Mouse (Mus musculus) liver (tissue): ENCODE results near the gene Ubr2.

Source experiments
- DNase-seq: peaks from one replicate; pipeline ENCODE4 v3.0.0-alpha.2; 2020; ENCODE audit warnings: mixed read lengths

Ubr2 gene

DNA sequence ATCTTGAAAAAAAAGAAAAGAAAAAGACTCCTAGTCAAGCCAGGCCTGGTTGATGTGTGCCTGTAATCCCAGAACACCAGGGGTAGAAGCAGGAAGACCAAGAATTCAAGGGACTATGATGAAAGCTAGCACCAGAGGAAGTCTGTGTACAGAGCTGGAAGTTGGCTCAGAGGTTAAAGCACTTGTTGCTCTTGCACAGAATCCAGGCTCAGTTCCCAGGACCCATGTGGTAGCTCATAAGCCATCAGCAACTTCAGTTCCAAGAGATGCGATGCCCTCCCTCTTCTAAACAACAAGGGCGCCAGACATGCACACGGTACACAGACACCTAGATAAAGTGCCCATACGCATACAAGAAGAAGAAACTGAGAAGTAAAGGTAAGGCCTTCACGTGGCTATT, 8.0 kb downstream of the Ubr2 start:
- DNase-seq: no peak

DNA sequence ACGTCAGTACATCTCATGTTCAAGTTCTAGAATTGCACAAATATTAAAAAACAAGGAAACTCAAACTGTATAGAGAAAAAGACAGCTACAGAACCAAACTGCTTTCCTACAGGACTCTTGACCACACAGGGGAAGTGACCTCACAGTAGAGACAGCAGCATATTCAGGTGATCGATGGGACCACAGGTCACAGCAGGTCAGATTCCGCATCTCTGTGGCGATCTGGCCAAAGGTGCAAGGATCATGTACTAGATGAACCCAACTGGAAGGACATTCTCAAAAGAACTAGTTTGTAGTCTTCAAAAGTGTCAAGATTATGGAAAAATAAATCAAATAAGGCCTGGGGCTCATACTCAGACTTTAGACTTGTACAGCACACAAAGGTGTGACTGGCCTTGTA, 11.5 kb downstream of the Ubr2 start:
- no peak for DNase-seq

DNA sequence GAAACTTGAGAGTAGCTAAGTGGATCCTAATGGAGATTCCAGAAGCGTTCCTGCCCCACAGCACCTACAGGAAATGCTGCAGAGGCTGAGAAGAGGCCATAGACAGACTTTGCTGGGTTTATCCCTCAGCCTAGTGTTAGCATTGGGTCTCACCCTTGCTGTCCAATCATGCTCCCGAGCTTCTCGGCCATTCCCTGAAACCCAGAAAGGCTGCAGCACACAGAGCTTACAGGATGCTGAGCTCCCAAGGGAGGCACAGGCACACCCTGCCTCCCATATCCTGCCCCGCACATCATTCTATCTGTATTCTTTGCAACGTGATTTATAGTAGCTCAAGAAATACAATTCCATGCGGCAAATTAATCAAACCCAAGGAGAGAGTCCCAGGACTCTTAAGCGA, 13.9 kb downstream of the Ubr2 start:
- DNase-seq: no peak

DNA sequence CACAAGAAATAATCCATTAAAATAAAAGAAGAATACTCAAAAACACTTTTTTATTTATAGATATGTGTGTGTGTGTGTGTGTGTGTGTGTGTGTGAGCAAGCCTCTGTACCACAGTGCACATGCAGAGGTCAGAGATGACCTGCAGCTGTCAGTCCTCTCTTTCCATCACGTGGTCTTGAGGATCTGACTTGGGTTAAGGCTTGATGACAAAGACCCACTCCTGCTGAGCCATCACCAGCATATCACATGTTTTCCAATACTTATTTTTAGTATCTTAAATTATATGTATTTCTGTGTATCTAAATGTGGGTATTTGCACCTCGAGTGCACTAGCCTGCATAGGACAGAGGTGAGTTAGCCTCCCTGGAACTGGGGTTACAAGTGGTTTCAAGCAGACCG, 14.7 kb downstream of the Ubr2 start:
- no peak for DNase-seq

DNA sequence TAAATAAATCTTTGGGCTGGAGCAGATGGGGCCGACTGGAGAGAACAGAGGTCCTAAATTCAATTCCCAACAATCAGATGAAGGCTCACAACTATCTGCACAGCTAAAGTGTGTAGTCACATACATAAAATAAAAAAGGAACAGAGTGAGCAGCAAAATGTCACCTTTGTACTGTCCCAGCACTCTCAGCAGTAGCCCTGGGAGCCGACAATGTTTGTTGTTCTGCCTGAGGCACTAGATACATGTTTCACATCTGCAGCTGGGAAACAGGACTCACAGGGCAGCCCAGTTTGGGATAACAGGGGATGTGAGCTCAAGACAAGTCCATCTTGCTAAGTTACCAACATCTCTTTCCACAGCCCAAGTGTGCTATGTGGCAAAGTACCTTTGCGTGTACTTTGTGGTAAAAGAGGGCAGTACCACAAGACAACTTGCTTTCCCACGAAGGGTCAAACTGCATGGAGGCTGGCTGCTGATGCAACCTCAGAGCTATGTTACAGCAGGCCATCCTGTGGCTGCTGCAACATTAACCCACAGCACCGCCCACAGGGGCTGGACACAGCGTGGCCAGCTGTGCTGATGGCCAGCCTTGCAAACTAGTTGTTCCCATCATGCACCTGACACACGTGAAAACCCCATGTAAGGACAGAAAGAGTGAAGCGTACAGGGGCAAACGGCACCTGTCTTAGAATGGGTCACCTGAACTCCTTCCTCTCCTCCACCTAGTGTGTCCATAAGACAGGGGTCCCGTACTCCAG, 15.5 kb downstream of the Ubr2 start:
- DNase-seq: peak; percentile 65

DNA sequence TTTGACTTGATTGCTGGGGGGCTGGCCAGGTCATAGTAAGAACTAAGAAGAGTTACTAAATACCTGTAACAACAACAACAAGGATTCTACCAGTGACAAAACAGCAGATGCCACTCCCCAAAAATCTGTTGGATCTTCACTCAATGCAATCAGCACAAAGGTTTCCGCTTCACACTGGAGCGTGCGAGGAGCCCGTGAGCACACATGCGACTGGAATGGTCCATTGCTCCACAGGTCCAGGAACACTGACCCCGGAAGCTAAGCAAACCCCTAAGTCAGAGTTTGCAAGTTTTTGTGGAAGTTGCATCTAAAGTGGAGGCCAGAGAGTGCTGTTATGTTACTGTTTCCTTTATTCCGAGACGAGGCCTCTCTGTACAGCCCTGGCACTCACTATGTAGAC, 16.7 kb downstream of the Ubr2 start:
- DNase-seq: no peak

DNA sequence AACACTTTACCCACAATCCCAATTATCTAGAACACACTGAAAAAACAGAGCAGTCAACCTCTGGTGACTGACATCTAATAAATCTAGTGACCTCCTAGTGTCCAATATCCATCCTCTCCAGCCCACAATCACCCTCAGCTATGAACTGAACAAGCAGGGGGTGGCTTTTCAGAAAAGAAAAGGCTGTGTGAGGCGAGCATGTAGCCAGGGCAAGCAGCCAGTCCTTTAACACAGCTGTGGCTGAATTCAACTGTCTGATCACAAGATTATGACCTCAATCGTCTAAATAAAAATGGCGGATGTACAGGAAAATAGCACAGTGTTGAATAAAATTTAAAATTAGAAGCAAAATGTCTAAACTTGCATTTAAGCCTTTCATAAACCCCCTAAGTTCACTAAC, 22.7 kb downstream of the Ubr2 start:
- no peak for DNase-seq

DNA sequence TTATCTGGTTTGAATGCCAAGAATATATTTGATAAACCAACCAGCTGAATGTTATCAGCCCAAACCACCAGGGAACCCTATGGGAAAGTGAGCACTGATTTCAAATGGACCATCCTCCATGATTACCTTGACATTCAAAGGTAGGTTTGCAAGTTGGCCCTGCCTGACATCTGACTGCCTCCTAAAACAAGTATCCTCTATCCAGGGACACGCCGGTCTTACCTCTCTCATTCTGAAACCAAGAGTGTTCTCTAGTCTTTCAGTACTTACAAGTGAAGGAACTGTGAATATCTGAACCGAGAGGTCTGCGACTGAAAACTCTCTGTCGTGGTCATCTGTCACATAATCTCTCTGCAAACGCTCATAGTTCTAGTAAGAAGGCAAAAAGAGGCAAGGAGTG, 30.3 kb downstream of the Ubr2 start:
- DNase-seq: no peak

DNA sequence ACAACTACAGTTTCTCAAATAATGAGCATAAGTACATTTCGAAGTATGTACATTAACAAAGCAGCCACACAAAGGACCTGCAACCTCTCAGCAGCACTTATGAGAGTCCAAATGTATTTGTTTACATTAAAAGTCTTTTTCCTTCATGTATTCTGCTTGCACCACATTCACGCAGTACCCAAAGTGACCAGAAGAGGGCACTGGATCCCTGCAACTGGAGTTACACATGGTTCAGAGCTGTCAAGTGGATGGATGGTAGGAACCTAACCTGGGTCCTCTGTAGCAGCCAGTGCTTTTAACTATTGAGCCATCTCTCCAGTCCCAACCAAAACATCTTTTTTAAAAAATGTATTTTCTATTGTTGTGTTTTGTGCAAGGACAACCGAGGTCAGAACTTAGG, 35.2 kb downstream of the Ubr2 start:
- peak; percentile 80 for DNase-seq

DNA sequence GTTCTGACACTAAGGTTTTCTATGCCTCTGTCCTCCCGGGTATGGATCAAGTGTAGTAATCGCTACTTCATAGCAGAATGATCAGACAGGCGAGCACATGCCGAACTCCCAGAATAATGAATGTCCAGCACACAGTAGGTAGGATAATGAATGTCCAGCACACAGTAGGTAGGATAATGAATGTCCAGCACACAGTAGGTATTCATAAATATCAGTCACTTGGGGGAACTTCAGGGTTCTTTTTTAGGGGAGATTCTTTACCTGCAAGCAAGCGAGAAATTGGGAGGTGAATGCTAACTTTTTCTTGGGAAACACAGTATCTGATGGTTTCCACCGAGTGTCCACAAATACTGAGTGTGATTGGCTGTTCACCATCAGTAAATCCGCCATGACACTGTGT, 37.8 kb downstream of the Ubr2 start:
- DNase-seq: no peak

DNA sequence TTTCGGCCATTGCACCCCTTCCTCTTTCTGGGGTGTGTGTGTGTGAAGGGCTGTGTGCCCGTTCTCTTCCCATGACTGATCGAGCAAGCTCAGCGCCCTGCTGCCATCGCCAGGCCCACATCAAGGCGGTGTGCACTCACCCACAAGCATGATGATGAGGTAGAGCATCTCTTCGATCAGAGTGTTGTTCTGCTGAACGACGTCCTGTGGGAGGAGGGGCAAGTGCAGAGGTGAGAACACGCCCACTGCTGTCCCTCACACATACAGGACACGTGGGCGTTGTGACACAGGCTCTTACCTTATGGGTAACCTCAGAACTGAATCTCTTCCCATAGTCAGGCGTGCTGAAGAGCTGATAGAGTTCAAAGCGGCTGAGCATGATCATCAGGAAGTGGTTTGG, 43.5 kb downstream of the Ubr2 start:
- no peak for DNase-seq

DNA sequence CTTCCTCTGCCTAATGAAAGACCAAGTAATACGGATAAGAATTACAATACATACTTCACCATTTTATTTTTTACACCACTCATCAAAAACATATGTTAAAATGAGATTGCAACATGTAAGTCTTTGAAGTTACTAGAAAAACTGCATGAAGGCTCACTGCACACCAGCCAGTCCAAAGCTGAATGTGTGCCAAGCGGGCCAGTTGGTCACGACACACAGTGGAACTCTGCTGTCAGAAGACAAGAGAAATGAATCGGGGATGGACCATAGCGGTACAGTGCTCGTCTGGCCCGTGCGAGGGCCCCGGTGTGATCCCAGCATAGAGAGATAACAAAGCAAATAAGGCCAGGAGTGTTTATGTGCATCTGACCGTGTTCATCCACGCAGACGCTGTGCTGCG, 47.2 kb downstream of the Ubr2 start:
- DNase-seq: no peak

DNA sequence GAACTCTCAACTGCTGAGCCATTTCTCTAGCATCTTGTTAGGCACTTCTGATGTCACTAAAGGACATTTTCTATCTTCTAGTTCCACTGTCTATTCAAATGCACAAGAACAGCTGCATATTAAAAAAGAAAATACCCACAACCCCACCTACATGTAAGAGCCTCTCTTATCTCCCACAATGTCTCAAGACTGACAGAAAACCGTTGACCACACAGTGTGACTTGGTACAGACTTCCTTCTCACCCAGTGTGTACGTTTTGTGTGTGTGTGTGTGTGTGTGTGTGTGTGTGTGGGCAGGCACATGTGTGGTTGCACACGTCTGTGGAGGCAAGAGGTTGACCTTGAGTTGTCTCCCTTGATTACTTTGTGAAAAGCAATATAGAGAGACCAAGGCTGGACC, 48.2 kb downstream of the Ubr2 start:
- DNase-seq: no peak

DNA sequence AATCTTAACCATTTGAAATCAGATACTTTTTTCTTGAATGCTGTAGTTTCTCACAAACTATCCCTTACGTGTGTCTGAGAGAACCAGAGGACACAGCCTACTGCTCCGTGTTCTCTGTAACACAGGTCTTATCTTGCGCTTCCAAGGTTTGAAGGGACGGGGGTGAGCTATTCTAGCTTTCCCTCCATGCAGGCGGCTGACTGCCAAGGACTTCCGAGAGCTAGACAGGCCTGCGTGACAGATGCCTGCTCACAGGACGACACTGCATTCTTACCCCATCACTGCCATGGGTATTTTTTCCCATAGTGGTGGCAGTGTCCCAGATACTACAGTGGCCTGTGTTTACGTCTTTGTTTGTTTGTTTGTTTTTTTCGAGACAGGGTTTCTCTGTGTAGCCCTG, 50.1 kb downstream of the Ubr2 start:
- no peak for DNase-seq

DNA sequence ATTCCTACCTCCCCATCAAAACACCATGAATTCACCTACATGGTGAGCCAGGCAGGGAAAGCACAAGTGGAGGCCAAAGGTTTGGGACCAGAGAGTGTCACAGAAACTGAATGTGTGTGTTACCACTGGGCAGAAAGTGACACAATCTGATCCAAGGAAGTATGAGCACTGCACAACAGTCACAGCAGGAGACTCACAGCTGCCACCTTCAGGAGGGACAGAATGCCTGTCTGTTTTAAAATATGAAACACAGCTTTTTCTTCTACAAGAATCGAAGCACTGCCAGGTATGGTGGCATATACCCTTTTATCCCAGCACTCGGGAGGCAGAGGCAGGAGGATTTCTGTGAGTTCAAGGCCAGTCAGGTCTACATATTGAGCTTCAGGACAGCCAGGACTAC, 52.3 kb downstream of the Ubr2 start:
- no peak for DNase-seq

DNA sequence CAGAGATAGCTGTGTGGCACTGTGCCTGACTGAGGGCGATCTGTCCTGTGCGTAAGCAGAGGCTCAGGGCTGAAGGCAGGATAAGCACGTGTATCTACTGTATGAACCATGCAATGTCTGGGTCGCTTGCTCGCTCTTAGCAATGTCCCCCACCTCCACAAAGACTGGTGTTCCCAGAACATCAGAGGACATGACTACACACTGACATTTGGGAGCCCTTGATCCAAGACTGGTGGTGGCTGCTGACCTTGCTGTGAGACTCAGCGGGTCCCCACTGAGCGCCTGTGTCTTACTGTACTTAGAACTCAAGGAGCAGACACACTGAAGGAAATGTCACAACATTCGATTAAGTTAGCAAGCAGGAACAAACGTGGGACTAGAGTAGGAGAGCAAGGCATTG, 64.1 kb downstream of the Ubr2 start:
- DNase-seq: no peak

DNA sequence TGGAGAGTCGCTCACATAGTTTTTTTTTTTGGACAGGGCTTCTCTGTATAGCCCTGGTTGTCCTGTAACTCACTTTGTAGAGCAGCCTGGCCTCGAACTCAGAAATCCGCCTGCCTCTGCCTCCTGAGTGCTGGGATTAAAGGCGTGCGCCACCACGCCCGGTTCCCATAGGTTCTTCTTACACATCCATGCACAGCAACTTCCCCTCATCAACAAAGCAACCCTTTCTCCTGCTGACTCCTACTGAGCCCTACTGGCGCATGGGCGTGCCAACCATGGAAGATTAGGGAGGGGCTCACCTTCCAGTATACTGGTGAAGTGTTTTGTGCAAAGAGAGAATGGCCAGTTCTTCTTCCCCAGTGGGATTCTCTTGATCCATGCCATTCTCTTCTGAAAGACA, 67.9 kb downstream of the Ubr2 start:
- no peak for DNase-seq

DNA sequence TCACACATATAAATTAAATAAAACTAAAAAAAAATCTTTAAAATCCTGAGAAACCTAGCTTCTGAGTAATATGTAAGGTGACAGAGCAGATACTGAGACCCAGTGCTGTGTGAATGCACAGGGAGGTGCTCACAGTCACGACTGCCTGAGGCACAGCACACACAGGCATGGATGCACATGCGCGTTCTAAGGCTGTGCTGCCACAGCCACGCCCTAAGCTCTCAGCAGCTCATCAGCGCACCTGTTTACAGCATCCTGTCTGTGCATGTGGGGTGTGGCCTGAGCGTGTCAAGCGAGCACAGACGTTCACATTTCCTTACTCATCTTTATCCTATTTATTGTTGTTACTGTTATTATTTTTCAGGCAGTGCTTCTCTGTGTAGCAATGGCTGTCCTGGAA, 69.9 kb downstream of the Ubr2 start:
- DNase-seq: no peak

DNA sequence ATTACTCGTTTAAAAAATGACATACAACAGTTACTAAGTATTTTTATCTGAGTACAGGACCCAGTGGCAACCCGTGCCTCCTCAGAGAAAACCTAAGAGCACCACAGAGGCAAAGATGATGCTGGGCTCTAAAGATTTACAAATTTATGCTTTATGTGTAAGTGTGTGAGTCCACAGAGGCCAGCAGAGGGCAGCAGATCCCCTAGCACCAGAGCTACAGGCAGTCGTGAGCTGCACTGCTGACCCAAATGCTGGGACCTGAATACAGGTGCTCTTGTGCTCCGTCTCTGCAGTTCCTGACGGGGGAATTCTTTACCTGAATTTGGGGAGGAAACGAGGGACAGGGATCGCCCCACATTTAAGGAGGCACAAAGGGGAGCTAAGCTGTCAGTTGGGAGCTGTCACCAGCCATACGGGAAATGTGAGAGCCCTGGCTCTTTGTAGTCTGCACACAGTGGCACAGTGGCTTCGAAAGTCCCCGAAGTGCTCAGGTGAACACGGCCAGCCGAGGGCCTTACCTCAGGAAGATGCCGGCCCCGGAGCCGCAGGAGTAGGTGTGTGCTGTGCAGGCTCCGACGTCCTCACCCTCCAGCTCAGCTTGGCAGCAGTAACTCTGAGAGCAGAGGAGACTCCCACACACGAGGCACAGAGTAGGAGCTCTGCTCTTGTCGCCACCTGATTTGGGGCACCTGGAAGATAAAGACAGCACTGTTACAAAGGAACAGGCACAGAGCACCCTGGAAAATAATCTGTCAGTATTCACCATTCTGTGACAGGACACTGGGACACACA, 76.6 kb downstream of the Ubr2 start:
- peak; percentile 65 for DNase-seq

DNA sequence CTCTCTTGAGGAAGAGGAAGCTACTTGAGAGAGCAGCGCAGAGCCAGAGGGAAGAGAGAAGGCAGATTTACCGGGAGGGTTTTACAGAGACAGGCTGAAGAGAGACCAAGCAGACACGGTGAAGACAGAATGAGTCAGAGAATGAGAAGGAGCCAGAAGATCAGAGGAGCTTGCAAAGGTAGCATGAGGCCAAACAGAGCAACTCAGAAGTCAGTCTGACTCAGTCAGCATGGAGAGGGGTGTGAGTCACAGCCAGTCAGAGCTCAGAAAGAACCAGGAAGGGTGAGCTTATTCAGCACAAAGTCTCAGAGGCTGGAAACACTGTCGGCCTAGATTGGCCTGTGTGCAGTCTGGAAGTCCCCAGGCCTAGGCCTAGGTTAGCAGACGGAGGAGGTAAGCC, 77.4 kb downstream of the Ubr2 start:
- DNase-seq: no peak

DNA sequence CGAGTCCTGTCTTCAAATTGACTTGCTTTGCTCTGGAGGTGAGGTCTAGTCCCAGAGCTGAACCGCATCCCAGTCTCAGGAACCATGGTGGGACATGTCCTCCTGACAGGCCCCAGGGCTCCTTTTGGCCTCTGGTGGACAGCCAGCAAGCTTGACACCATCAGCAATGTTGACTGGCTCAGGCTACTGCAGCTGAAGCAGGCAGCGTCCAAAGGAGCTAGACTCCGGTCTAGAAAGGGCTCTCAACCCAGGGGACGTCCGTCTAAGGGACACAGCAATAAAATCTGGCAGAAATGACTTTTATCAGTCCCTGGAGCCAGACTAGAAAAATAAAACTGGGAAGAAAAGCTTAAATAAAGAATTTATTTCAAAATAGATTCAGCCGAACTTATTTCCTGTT, 80.5 kb downstream of the Ubr2 start:
- no peak for DNase-seq

DNA sequence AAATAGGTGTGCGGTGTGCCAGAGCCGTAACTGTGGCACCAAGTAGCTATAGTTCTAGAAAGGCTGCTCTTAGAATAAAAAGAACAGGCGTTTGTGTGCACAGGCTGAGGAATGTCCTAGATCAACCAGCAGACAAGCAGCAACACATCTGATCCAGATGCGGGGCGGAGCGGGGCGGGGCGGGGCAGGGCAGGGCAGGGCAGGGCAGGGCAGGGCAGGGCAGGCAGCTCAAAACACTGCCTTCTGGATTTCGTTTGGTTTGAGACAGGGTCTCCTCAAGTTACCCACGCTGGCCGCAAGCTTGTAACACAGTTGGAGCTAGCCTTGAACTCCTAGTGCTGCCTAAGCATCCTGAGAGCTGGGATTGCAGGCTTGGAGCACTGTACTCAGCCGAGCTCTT, 81.1 kb downstream of the Ubr2 start:
- DNase-seq: no peak

DNA sequence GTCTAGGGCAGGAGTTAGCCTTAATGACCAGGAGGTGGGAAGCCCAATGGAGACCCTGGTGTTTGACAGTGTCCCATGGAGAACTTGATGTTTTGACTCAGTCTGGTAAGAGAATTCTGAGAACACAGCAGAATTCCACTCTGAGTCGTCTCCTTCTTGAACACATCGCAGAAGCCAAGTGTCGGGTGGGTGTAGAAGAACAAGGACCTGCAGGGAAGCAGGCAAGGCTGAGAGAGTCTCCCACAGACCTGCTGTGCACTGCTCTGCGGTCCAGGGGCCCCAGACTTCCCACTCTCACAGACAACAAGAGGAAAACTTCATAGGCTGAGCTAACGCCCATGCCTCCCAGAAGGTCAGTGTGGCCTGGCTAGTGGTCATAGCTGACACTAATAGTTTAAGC, 82.6 kb downstream of the Ubr2 start:
- no peak for DNase-seq

DNA sequence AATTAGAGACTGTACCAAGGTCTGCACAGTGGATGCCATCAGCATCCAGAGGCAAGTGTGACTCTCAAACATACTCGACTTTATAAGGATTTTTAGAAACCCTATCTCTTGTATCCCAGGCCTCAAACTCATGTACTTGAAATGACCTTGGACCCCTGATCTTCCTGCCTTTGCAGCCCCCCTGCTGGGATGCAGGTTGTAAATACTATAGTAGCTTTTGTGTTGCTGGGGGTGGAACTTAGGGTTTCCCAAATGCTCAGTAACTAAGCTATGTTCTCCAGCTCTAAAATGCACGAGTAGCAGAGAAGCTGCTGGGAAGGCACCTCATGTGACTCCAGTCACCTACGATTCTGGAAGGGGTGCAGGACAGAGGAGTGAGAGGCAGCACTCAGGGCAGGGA, 83.4 kb downstream of the Ubr2 start:
- DNase-seq: no peak

DNA sequence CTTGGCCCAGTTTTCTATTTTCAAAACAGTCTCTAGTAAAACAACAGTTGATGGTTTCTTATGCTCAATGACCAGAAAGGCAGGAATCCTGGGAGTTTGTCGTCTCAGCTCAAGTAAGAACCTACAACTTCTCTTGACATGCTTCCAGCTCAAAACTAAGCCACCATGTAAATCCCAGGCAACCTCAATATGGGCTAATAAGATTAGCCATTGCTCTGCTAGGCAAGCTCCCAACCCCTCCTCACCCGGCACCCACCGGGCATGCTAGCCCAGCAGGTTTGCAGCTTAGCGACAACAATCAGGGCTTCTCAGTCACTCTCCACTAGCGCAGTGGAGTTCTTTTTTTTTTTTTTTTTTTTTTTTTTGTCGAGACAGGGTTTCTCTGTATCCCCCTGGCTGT, 84.2 kb downstream of the Ubr2 start:
- DNase-seq: no peak
